Mouse (Mus musculus): ENCODE results near the gene Epha6. TPM values are rescaled to one million over a fixed set of nuclear protein-coding genes. Genes with fewer than 3 reads are reported as not detected.

The Epha6 gene
- total and polyA plus RNA-seq, 2 experiments from 2014 or later = 5.3 to 25.3 TPM

GRCm38 (mm10) chr16:59617167-59617566 lies 988.2 kb downstream of the Epha6 start:
- no peak overlapping the region for H3K4me2 ChIP-seq (ENCODE audit: low read depth, low read length, poor library complexity, severe bottlenecking)
- ATAC-seq (ENCODE audit: low FRiP score) = peak; percentile 41; the same call in 1 of the 2 replicates
- H3K4me3 ChIP-seq (ENCODE audit: low read depth, low read length) = no peak overlapping the region
- no peaks in the 10 kb centered on the region for H3K27me3 ChIP-seq (ENCODE audit: insufficient read depth, low read length)
- no peaks in the 10 kb centered on the region for H3K36me3 ChIP-seq (ENCODE audit: insufficient read depth, low read length)
- DNase-seq (ENCODE audit: low spot score) = peak; percentile 71
- H3K9me3 ChIP-seq (ENCODE audit: low read length) = no peaks in the 10 kb centered on the region
- H3K9ac ChIP-seq (replicated peaks; ENCODE audit: low read length, poor library complexity, severe bottlenecking) = no peak overlapping the region
- WGBS = 47% methylated on average over 3 of the region's 3 CpGs
- TF ChIP-seq CTCF (IDR thresholded peaks at IDR 0.05) = peak; percentile 90
- no peak overlapping the region for H3K27ac ChIP-seq (ENCODE audit: low read depth, low read length)
- no peaks in the 10 kb centered on the region for H3K4me1 ChIP-seq (ENCODE audit: insufficient read depth, low read length)

DNA sequence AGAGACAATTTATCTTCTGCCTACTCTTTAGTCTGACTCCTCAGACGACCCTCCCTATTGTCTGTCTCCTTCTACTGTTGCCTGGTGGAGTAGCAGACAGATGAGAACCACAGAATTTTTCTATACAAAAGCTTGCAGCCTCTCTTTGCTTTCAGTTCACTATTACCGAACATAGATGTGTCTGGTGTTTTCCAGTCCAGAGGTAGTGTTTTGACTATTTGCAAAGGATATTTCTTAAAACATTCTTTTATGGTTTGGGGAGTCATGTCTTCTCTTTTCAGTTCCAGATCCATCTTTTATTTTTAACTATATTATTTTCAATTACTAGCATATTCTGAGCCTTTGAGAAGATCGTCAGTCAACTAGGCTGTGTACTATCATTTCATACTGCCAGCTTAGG lies 989.7 kb downstream of the Epha6 start:
- no peak overlapping the region for H3K27ac ChIP-seq (ENCODE audit: low read depth, low read length)
- DNase-seq (ENCODE audit: low spot score) (no peak), ATAC-seq (ENCODE audit: low FRiP score) (no peak)
- H3K4me2 ChIP-seq (ENCODE audit: low read depth, low read length, poor library complexity, severe bottlenecking) = no peak overlapping the region
- no peaks in the 10 kb centered on the region for H3K9me3 ChIP-seq (ENCODE audit: low read length)
- WGBS = 81% methylated on average over 3 of the region's 3 CpGs
- TF ChIP-seq CTCF (IDR thresholded peaks at IDR 0.05) = no peak
- H3K9ac ChIP-seq (replicated peaks; ENCODE audit: low read length, poor library complexity, severe bottlenecking) = no peak overlapping the region
- no peak overlapping the region for H3K4me3 ChIP-seq (ENCODE audit: low read depth, low read length)
- H3K27me3 ChIP-seq (ENCODE audit: insufficient read depth, low read length) = no peaks in the 10 kb centered on the region
- no peaks in the 10 kb centered on the region for H3K4me1 ChIP-seq (ENCODE audit: insufficient read depth, low read length)
- H3K36me3 ChIP-seq (ENCODE audit: insufficient read depth, low read length) = 0 out of 2 replicates have a peak, but pooled peaks cover 3% of the 10 kb centered on the region

DNA sequence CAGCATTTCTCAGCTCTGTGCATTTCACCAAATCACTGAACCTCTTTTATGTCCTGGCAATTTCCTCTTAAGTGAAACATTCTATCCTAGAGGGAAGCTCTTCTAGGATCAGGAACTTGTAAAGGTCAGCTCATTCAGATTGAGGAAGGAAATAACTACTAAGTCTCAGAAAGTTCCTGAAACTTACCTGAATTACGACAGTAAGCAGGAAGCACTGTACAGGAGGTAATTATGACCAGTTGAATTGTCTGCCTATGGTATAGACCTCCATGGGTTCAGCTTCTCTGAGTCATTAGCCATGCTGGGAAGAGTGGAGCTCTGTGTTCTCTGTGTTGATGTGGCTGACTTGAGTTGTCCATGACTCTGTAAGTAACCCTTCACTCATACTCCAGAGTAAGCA lies 994.6 kb downstream of the Epha6 start:
- Histone ChIP-seq H3K27me3 (ENCODE audit: insufficient read depth, low read length) (no peaks in the 10 kb centered on the region), H3K9ac (replicated peaks; ENCODE audit: low read length, poor library complexity, severe bottlenecking) (no peak overlapping the region), H3K27ac (ENCODE audit: low read depth, low read length) (no peak overlapping the region), H3K4me2 (ENCODE audit: low read depth, low read length, poor library complexity, severe bottlenecking) (no peak overlapping the region), H3K4me3 (ENCODE audit: low read depth, low read length) (no peak overlapping the region), H3K4me1 (ENCODE audit: insufficient read depth, low read length) (no peaks in the 10 kb centered on the region), H3K9me3 (ENCODE audit: low read length) (no peaks in the 10 kb centered on the region), H3K36me3 (ENCODE audit: insufficient read depth, low read length) (0 out of 2 replicates have a peak, but pooled peaks cover 3% of the 10 kb centered on the region)
- ATAC-seq (ENCODE audit: low FRiP score) = no peak
- no peak for DNase-seq (ENCODE audit: low spot score)
- TF ChIP-seq CTCF (IDR thresholded peaks at IDR 0.05) = no peak
- 91% methylated on average over 1 of the region's 1 CpGs for WGBS

DNA sequence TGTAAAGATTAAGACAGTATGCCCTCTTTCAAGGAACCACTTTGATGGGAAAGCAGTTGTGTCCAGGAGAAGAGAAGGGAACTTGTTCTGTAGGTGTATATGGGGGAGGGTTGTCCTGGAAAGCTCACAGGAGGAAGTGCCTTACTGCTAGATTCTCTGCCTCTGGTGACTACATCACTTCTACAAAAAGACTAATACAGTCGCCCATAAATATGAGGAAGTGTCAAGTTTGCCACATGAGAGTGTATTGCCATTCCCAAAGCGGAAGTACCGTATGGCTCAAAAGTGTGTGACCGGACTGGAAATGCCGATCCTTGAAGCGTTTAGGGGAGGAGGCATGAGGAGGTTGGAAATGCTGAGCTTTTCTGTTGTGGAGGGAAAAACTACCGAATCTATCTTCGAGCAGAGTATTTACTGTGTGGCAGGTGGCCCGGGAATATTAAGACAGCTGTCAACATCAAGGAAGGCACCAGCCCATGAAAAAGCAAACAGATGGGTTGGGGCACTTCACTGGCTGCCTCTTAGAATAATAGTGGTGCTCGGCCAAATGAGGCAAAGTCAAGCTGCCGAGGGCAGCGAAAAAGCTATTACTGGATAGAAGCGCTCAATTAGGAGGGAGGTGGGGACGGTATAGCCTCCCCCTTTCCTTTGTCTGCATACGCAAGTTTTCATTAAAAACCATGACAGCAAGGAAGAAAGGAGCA lies 1001.1 kb downstream of the Epha6 start:
- H3K4me3 ChIP-seq (ENCODE audit: low read depth, low read length) = peak overlapping the region; percentile 30
- H3K4me2 ChIP-seq (ENCODE audit: low read depth, low read length, poor library complexity, severe bottlenecking) = peak overlapping the region; percentile 64
- H3K27me3 ChIP-seq (ENCODE audit: insufficient read depth, low read length) = no peaks in the 10 kb centered on the region
- H3K9ac ChIP-seq (replicated peaks; ENCODE audit: low read length, poor library complexity, severe bottlenecking) = no peak overlapping the region
- H3K36me3 ChIP-seq (ENCODE audit: insufficient read depth, low read length) = no peaks in the 10 kb centered on the region
- ATAC-seq (ENCODE audit: low FRiP score) (peak; percentile 56), DNase-seq (ENCODE audit: low spot score) (peak; percentile 82)
- H3K4me1 ChIP-seq (ENCODE audit: insufficient read depth, low read length) = no peaks in the 10 kb centered on the region
- H3K27ac ChIP-seq (ENCODE audit: low read depth, low read length) = no peak overlapping the region
- no peaks in the 10 kb centered on the region for H3K9me3 ChIP-seq (ENCODE audit: low read length)
- TF ChIP-seq CTCF (IDR thresholded peaks at IDR 0.05) = no peak
- 31% methylated on average over 15 of the region's 15 CpGs for WGBS

Small RNA genes within 50 kb of the gene (microRNA-seq; reads per million reads assigned to microRNA genes)
- gene Gm24755 (ENCODE audit: borderline number of aligned reads) = not detected
